Mouse (Mus musculus): ENCODE results near the gene Reep3.

The Reep3 gene

GRCm38 (mm10) chr10:66978215-66978614 is 118.5 kb downstream of the Reep3 start:
- no peak for DNase-seq (ENCODE audit: extremely low read depth, insufficient read length, low spot score)

DNA sequence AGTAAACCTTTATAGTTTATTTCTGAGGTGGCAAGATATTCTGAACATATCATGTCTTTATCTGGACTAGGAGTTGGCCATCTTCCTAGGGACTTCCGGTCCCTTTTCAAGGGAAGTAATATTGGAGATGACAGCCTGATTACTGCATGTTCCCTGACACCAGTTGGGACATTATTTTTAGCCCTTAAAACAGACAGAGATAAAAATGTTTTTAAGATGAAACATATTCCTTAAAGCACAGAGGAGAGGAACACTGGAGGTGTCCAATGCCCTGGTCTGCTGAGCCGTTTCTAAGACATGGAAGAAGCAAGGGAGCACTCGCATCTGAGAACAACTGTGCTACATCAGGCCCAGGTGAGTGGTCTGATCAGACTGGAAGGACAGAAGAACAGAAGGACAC is 119.7 kb downstream of the Reep3 start:
- DNase-seq (ENCODE audit: extremely low read depth, insufficient read length, low spot score): no peak

DNA sequence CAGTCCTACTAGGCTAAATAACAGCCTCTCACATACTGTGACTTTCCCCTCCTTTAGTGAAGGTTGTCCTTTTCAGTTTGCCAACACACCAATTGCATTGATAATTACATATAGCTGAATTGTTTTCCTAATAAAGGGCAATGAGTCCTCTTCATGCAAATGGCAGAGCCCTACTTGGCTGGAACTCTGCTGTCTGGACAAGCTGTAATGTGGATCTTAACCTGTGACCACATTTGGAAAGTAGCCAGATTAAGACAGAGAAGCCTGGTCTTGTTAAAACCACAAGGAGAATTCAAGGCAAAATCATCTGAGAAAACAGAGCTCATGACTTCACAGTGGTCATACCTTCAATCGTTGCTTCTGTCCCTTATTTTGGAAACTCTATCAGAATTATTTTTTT is 121.3 kb downstream of the Reep3 start:
- DNase-seq (ENCODE audit: extremely low read depth, insufficient read length, low spot score): peak; percentile 39

- no peak for DNase-seq (ENCODE audit: extremely low read depth, insufficient read length, low spot score)
Measured at GRCm38 (mm10) chr10:66974417-66974816, 122.3 kb downstream of the Reep3 start.

- no peak for DNase-seq (ENCODE audit: extremely low read depth, insufficient read length, low spot score)
Measured at GRCm38 (mm10) chr10:66973866-66974265, 122.9 kb downstream of the Reep3 start.

DNA sequence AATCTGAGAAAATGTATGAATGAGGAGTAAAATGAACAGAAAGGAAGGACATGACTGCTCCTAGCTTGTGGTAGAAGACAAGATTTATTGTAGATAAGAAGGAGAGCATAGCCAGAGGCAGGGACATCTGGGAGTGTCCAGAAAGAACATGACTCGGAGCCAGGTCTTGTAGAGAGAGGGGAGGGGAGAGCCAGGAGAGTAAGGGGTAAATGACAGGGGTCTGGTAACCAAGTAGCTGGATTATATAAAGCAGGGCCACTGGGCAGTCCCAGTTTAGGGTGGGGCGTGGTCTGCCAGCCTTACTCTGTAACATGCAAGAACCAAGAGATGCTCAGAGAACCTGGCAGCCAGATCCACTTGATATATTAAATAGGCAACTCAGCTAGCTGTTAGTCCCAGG is 123.5 kb downstream of the Reep3 start:
- DNase-seq (ENCODE audit: extremely low read depth, insufficient read length, low spot score): no peak

DNA sequence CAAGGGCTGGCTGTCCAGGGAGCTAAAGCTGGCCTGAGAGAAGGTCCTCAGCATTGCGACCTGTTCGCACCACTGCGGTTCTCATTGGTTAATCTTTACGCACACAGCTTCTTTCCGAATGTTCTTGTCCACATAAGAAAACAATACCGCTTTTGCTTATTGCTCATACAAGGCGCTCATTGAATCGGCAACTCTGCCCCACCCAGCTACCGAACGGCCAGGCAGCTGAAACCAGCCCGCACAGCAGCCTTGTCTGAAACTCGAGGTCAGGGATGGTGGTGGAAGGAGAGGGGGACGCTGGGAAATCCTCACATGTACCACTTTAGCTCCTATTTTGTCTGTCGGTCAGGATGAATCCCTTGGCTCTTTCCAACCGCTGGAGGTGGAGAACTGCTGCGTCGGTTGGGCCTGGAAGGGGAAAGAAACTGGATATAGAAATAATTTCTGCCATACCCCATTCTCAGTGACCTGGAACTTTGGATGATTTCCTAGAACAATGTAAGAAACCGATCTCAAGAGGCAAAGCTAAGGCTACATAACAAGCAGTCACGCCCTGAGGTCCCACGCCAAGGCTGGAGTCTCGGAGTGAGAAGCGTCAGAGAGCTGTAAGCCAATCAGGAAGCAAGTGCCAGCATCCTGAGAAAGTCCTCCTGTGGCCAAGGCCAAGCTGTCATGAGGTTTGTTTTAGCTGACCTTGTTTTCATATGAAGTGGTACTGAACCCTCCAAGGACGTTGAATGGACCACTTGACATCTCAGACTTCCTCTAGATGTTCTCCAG is 126.2 kb downstream of the Reep3 start:
- DNase-seq (ENCODE audit: extremely low read depth, insufficient read length, low spot score): no peak

DNA sequence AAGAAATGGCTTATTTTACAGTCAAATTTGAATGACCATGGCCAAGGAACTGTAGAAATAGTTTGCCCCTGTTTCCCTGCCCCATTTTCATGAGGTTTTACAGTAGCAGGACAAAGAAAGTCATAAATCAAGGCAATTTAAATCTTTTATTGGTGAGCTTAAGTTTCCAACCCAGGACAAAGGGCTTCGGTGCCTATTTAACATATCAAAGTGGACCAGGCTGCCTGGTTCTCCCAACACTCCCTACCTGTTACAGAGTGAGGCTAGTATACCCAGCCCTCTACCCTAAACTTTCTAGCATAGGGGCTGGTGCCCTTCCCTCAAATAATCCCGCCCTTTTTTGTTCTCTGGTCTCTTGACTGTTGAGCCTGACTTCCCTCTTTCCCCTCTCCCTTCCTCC is 127.2 kb downstream of the Reep3 start:
- no peak for DNase-seq (ENCODE audit: extremely low read depth, insufficient read length, low spot score)

- no peak for DNase-seq (ENCODE audit: extremely low read depth, insufficient read length, low spot score)
Measured at GRCm38 (mm10) chr10:66969081-66969480, 127.7 kb downstream of the Reep3 start.

GRCm38 (mm10) chr10:66968541-66968940 is 128.2 kb downstream of the Reep3 start:
- no peak for DNase-seq (ENCODE audit: extremely low read depth, insufficient read length, low spot score)

- no peak for DNase-seq (ENCODE audit: extremely low read depth, insufficient read length, low spot score)
Measured at GRCm38 (mm10) chr10:66966391-66967109, 130.2 kb downstream of the Reep3 start.

DNA sequence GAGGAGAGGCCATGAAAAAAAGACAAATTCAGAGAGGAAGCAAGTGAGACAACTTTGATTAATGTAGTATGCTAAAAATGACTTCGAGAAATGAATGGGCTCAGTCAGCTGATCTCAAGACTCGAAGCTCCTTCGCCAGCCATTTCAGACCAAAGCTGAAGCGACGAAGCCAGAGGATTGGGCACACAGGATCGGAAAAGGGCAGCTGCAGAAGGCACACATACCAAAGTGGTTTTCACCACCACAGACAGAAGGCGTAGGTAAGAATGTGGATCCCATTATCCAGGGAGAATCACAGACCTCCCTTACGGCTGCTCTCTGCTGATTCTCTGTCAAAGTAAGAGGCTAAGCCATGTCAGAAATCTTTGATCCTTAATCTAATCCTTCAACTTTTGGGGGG is 136.6 kb downstream of the Reep3 start:
- no peak for DNase-seq (ENCODE audit: extremely low read depth, insufficient read length, low spot score)
